Mouse (Mus musculus): ENCODE measurements around the gene Noxo1. TPM values are rescaled to one million over a fixed set of nuclear protein-coding genes. Genes with fewer than 3 reads are reported as not detected.

Gene Noxo1
- polyA plus RNA-seq, 1 experiment: 5.2 TPM

DNA sequence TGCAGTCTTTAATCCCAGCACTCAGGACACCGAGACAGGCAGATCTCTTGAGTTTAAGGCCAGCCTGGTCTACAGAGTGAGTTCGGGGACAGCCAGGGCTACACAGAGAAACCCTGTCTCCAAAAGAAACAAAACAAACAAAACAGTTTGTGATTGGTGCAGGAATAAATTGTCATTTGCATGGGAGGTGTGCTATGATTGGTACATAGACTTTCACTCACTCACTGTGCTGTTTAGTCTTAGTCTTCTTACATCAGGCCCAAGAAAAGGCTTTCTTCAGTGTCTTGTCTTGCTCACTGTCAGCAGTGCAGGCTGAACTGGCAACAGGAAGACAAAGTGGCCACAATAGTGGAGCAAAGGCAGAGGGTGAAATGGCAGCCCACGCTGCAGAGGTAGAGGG lies 48.3 kb downstream of the Noxo1 start:
- H3K4me3 ChIP-seq (ENCODE audit: insufficient read depth, low read length): no peak overlapping the region
- TF ChIP-seq POLR2A (IDR thresholded peaks at IDR 0.05; ENCODE audit: extremely low read depth, insufficient read depth, low read length): no peak
- no peak for TF ChIP-seq CTCF (IDR thresholded peaks at IDR 0.05; ENCODE audit: extremely low read depth, insufficient read depth, low read length)
- no peaks in the 10 kb centered on the region for H3K4me1 ChIP-seq (ENCODE audit: control insufficient read depth, insufficient read depth, low read length)
- H3K27ac ChIP-seq (ENCODE audit: insufficient read depth, low read length): no peak overlapping the region

DNA sequence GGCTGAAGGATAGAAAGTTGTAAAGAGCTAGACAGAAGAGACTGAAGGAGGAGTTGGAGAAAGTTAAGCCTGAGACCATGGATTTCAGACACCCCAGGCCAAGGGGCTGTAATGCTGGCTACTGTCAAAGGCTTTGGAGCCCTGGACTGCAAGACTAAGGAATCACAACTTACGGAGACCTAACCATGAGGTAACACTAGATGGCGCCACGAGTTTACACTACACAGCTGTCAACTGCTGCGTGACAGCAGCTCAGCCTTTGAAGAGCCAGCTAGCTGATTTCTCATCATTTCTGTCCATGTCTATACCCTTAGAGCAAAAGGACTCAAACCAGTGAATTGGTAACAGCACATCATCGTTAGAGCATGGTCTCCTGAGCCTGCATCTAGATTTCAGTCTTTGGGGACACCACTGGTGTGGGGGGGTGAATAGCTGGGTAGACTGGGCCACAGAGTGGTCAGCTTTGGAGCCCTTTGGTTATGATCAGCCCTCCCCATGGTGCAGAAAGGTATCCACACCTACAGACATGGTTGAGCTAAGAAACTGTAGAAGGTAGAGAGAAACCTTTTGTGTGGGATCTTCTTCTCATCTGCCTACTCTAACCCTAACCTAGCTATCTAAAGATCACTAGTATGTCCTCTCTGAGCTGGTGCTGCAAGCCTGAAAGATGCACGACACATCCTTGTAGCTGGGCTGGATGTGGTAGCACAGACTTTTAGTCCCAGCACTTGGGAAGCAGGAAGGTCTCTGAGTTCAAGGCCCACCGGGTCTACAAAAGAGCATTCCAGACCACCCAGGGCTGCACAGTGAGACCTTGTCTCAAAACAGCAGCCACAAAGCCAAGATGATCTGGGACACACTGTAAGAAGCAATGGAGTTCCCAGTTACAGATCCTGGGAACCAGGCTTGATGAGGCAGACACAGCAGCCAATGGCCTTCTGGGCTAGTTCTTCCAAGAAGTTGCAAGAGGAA lies 49.8 kb downstream of the Noxo1 start:
- H3K27ac ChIP-seq (ENCODE audit: insufficient read depth, low read length): no peak overlapping the region
- no peak for TF ChIP-seq POLR2A (IDR thresholded peaks at IDR 0.05; ENCODE audit: extremely low read depth, insufficient read depth, low read length)
- peak; percentile 98 for TF ChIP-seq CTCF (IDR thresholded peaks at IDR 0.05; ENCODE audit: extremely low read depth, insufficient read depth, low read length)
- H3K4me1 ChIP-seq (ENCODE audit: control insufficient read depth, insufficient read depth, low read length): no peaks in the 10 kb centered on the region
- H3K4me3 ChIP-seq (ENCODE audit: insufficient read depth, low read length): no peak overlapping the region

DNA sequence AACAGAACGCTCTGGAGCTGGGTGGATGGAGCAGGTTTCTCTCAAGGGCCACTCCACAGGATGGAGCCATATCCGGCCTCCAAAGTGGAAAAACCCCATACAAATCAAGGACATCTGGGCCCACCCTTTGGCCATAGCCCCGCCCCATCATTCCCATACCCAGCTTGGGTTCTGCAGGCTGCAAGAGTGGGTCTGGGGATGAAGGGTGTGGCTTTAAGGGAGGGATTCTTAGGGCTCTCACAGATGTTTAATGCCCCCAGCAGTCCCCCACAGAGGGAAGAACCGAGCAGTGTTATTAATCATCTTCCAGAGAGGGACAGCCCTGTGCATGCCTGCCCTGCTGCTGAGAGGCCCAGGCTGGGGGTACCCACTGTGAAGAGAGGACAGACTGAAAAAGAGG lies 51.0 kb downstream of the Noxo1 start:
- Histone ChIP-seq H3K27ac (ENCODE audit: insufficient read depth, low read length) (no peak overlapping the region), H3K4me1 (ENCODE audit: control insufficient read depth, insufficient read depth, low read length) (no peaks in the 10 kb centered on the region), H3K4me3 (ENCODE audit: insufficient read depth, low read length) (no peak overlapping the region)
- no peak for TF ChIP-seq POLR2A (IDR thresholded peaks at IDR 0.05; ENCODE audit: extremely low read depth, insufficient read depth, low read length)
- no peak for TF ChIP-seq CTCF (IDR thresholded peaks at IDR 0.05; ENCODE audit: extremely low read depth, insufficient read depth, low read length)

Other genes with a start within 250 kb of the Noxo1 start
- 77.3 and 79.2 TPM in 2 replicates for gene E4f1, start 225.9 kb upstream of the Noxo1 start, polyA plus RNA-seq (2012; rRNA removed)
- 97.1 and 99.3 TPM in 2 replicates for gene Pgp, start 225.8 kb upstream of the Noxo1 start, polyA plus RNA-seq (2012; rRNA removed)
- 1.1 and 1.4 TPM in 2 replicates for gene Bricd5, start 222.3 kb upstream of the Noxo1 start, polyA plus RNA-seq (2012; rRNA removed)
- gene Mlst8, start 217.2 kb upstream of the Noxo1 start, polyA plus RNA-seq (2012; rRNA removed): 37.0 and 39.1 TPM in 2 replicates
- gene Caskin1, start 207.6 kb upstream of the Noxo1 start, polyA plus RNA-seq (2012; rRNA removed): 106 and 109 TPM in 2 replicates
- 176 and 187 TPM in 2 replicates for gene Traf7, start 168.3 kb upstream of the Noxo1 start, polyA plus RNA-seq (2012; rRNA removed)
- 97.3 and 102 TPM in 2 replicates for gene Rab26, start 162.0 kb upstream of the Noxo1 start, polyA plus RNA-seq (2012; rRNA removed)
- 82.0 and 91.8 TPM in 2 replicates for gene Pkd1, start 146.4 kb upstream of the Noxo1 start, polyA plus RNA-seq (2012; rRNA removed)
- gene Tsc2, start 63.6 kb upstream of the Noxo1 start, polyA plus RNA-seq (2012; rRNA removed): 163 and 192 TPM in 2 replicates
- 9.7 and 10.8 TPM in 2 replicates for gene Nthl1, start 63.6 kb upstream of the Noxo1 start, polyA plus RNA-seq (2012; rRNA removed)
- gene Slc9a3r2, start 45.9 kb upstream of the Noxo1 start, polyA plus RNA-seq (2012; rRNA removed): 68.2 and 69.0 TPM in 2 replicates
- 0.34 and 0.50 TPM in 2 replicates for gene Npw, start 37.8 kb upstream of the Noxo1 start, polyA plus RNA-seq (2012; rRNA removed)
- gene Zfp598, start 26.5 kb upstream of the Noxo1 start, polyA plus RNA-seq (2012; rRNA removed): 53.5 and 53.6 TPM in 2 replicates
- 177 and 184 TPM in 2 replicates for gene Syngr3, start 6.3 kb upstream of the Noxo1 start, polyA plus RNA-seq (2012; rRNA removed)
- gene Gfer, start 78 bp upstream of the Noxo1 start, polyA plus RNA-seq (2012; rRNA removed): 21.1 and 21.5 TPM in 2 replicates
- gene Tbl3, start 11.4 kb downstream of the Noxo1 start, polyA plus RNA-seq (2012; rRNA removed): 53.0 and 53.7 TPM in 2 replicates
- gene Rnf151, start 21.8 kb downstream of the Noxo1 start, polyA plus RNA-seq (2012; rRNA removed): 0.32 and 0.33 TPM in 2 replicates
- 980 and 1,011 TPM in 2 replicates for gene Rps2, start 21.9 kb downstream of the Noxo1 start, polyA plus RNA-seq (2012; rRNA removed)
- 428 and 431 TPM in 2 replicates for gene Ndufb10, start 28.2 kb downstream of the Noxo1 start, polyA plus RNA-seq (2012; rRNA removed)
- gene Rpl3l, start 31.6 kb downstream of the Noxo1 start, polyA plus RNA-seq (2012; rRNA removed): 0.48 and 0.57 TPM in 2 replicates
- gene Msrb1, start 40.4 kb downstream of the Noxo1 start, polyA plus RNA-seq (2012; rRNA removed): 47.3 and 53.0 TPM in 2 replicates
- gene Hs3st6, start 56.8 kb downstream of the Noxo1 start, polyA plus RNA-seq (2012; rRNA removed): 0.29 and 0.44 TPM in 2 replicates
- gene Meiob, start 108.1 kb downstream of the Noxo1 start, polyA plus RNA-seq (2012; rRNA removed): not detected in 2 replicates
- gene Hagh, start 143.9 kb downstream of the Noxo1 start, polyA plus RNA-seq (2012; rRNA removed): 138 and 151 TPM in 2 replicates
- gene Fahd1, start 154.1 kb downstream of the Noxo1 start, polyA plus RNA-seq (2012; rRNA removed): 21.8 and 25.1 TPM in 2 replicates
- not detected in 2 replicates for gene Igfals, start 169.8 kb downstream of the Noxo1 start, polyA plus RNA-seq (2012; rRNA removed)
- 24.6 and 27.3 TPM in 2 replicates for gene Nubp2, start 190.1 kb downstream of the Noxo1 start, polyA plus RNA-seq (2012; rRNA removed)
- 91.9 and 92.7 TPM in 2 replicates for gene Spsb3, start 190.4 kb downstream of the Noxo1 start, polyA plus RNA-seq (2012; rRNA removed)
- 62.4 and 65.0 TPM in 2 replicates for gene Eme2, start 198.9 kb downstream of the Noxo1 start, polyA plus RNA-seq (2012; rRNA removed)
- 115 and 117 TPM in 2 replicates for gene Mrps34, start 198.9 kb downstream of the Noxo1 start, polyA plus RNA-seq (2012; rRNA removed)
- gene Nme3, start 200.3 kb downstream of the Noxo1 start, polyA plus RNA-seq (2012; rRNA removed): 94.5 and 94.7 TPM in 2 replicates
- 328 and 355 TPM in 2 replicates for gene Mapk8ip3, start 240.7 kb downstream of the Noxo1 start, polyA plus RNA-seq (2012; rRNA removed)